Mouse (Mus musculus): ENCODE measurements at regions not wholly inside any gene's neighbourhood (a gene's known extent, or its start where the extent isn't known, plus 50 kb on each side); places are given as distances from the start of the nearest gene placed in this dataset.

GRCm38 (mm10) chr8:76038526-76038925 is 590.0 kb downstream of the Iqcm start:
- H3K4me1 ChIP-seq (ENCODE audit: insufficient read depth): no peaks in the 10 kb centered on the region
- ATAC-seq (ENCODE audit: insufficient read depth): no peak
- no peak for DNase-seq
- no peaks in the 10 kb centered on the region for H3K9me3 ChIP-seq (ENCODE audit: low read depth, low read length)
- no peak for TF ChIP-seq CTCF (IDR thresholded peaks at IDR 0.05; ENCODE audit: low read depth)
- H3K27ac ChIP-seq (ENCODE audit: low read depth): no peak overlapping the region
- H3K4me2 ChIP-seq: no peak overlapping the region
- WGBS: 61% methylated on average over 1 of the region's 1 CpGs
- H3K36me3 ChIP-seq (ENCODE audit: insufficient read depth): no peaks in the 10 kb centered on the region
- H3K9ac ChIP-seq: no peak overlapping the region
- no peak overlapping the region for H3K4me3 ChIP-seq (ENCODE audit: low read depth, low read length)
- no peaks in the 10 kb centered on the region for H3K27me3 ChIP-seq (ENCODE audit: insufficient read depth, low read length)

GRCm38 (mm10) chr8:76052003-76052402 is 603.5 kb downstream of the Iqcm start:
- Histone ChIP-seq H3K4me2 (no peak overlapping the region), H3K9me3 (ENCODE audit: low read depth, low read length) (no peaks in the 10 kb centered on the region)

GRCm38 (mm10) chr8:76067721-76068120 is 619.2 kb downstream of the Iqcm start:
- ATAC-seq (ENCODE audit: insufficient read depth): no peak

More at GRCm38 (mm10) chr8:76052003-76052402, 603.5 kb downstream of the Iqcm start:
- no peaks in the 10 kb centered on the region for H3K36me3 ChIP-seq (ENCODE audit: insufficient read depth)
- no peak overlapping the region for H3K27ac ChIP-seq (ENCODE audit: low read depth)
- no peak overlapping the region for H3K4me3 ChIP-seq (ENCODE audit: low read depth, low read length)
- H3K9ac ChIP-seq: no peak overlapping the region
- no peak for DNase-seq
- H3K27me3 ChIP-seq (ENCODE audit: insufficient read depth, low read length): no peaks in the 10 kb centered on the region
- TF ChIP-seq CTCF (IDR thresholded peaks at IDR 0.05; ENCODE audit: low read depth): no peak
- WGBS: 67% methylated on average over 4 of the region's 4 CpGs
- no peak for ATAC-seq (ENCODE audit: insufficient read depth)
- H3K4me1 ChIP-seq (ENCODE audit: insufficient read depth): no peaks in the 10 kb centered on the region

GRCm38 (mm10) chr8:76072671-76073351 is 624.3 kb downstream of the Iqcm start:
- Histone ChIP-seq H3K36me3 (ENCODE audit: insufficient read depth) (no peaks in the 10 kb centered on the region), H3K27ac (ENCODE audit: low read depth) (no peak overlapping the region), H3K4me3 (ENCODE audit: low read depth, low read length) (no peak overlapping the region), H3K4me2 (no peak overlapping the region), H3K4me1 (ENCODE audit: insufficient read depth) (no peaks in the 10 kb centered on the region), H3K9ac (no peak overlapping the region), H3K9me3 (ENCODE audit: low read depth, low read length) (no peaks in the 10 kb centered on the region), H3K27me3 (ENCODE audit: insufficient read depth, low read length) (no peaks in the 10 kb centered on the region)
- WGBS: 53% methylated on average over 3 of the region's 3 CpGs
- peak; percentile 5 for DNase-seq
- no peak for TF ChIP-seq CTCF (IDR thresholded peaks at IDR 0.05; ENCODE audit: low read depth)
- ATAC-seq (ENCODE audit: insufficient read depth): no peak

More at GRCm38 (mm10) chr8:76067721-76068120, 619.2 kb downstream of the Iqcm start:
- no peak overlapping the region for H3K27ac ChIP-seq (ENCODE audit: low read depth)
- H3K4me2 ChIP-seq: no peak overlapping the region
- H3K4me1 ChIP-seq (ENCODE audit: insufficient read depth): no peaks in the 10 kb centered on the region
- no peak overlapping the region for H3K4me3 ChIP-seq (ENCODE audit: low read depth, low read length)
- WGBS: 13% methylated on average over 2 of the region's 2 CpGs
- no peaks in the 10 kb centered on the region for H3K27me3 ChIP-seq (ENCODE audit: insufficient read depth, low read length)
- H3K9ac ChIP-seq: no peak overlapping the region
- DNase-seq: peak; percentile 80
- no peaks in the 10 kb centered on the region for H3K9me3 ChIP-seq (ENCODE audit: low read depth, low read length)
- TF ChIP-seq CTCF (IDR thresholded peaks at IDR 0.05; ENCODE audit: low read depth): peak; percentile 61
- no peaks in the 10 kb centered on the region for H3K36me3 ChIP-seq (ENCODE audit: insufficient read depth)

- H3K27me3 ChIP-seq (ENCODE audit: insufficient read depth, low read length): no peaks in the 10 kb centered on the region
- no peak overlapping the region for H3K27ac ChIP-seq (ENCODE audit: low read depth)
- H3K9me3 ChIP-seq (ENCODE audit: low read depth, low read length): no peaks in the 10 kb centered on the region
- H3K4me3 ChIP-seq (ENCODE audit: low read depth, low read length): no peak overlapping the region
- H3K9ac ChIP-seq: no peak overlapping the region
- DNase-seq: no peak
- 83% methylated on average over 4 of the region's 4 CpGs for WGBS
- no peak for ATAC-seq (ENCODE audit: insufficient read depth)
- no peaks in the 10 kb centered on the region for H3K4me1 ChIP-seq (ENCODE audit: insufficient read depth)
- H3K36me3 ChIP-seq (ENCODE audit: insufficient read depth): no peaks in the 10 kb centered on the region
- no peak for TF ChIP-seq CTCF (IDR thresholded peaks at IDR 0.05; ENCODE audit: low read depth)
- H3K4me2 ChIP-seq: no peak overlapping the region
These were observed 672.2 kb downstream of the Iqcm start for GRCm38 (mm10) chr8:76120587-76121145.

GRCm38 (mm10) chr8:76127486-76127885 is 679.0 kb downstream of the Iqcm start:
- H3K27ac ChIP-seq (ENCODE audit: low read depth): no peak overlapping the region
- TF ChIP-seq CTCF (IDR thresholded peaks at IDR 0.05; ENCODE audit: low read depth): no peak
- peak; percentile 38 for DNase-seq
- H3K4me3 ChIP-seq (ENCODE audit: low read depth, low read length): no peak overlapping the region
- no peak for ATAC-seq (ENCODE audit: insufficient read depth)
- H3K9ac ChIP-seq: no peak overlapping the region
- H3K27me3 ChIP-seq (ENCODE audit: insufficient read depth, low read length): no peaks in the 10 kb centered on the region
- no peaks in the 10 kb centered on the region for H3K9me3 ChIP-seq (ENCODE audit: low read depth, low read length)
- H3K4me1 ChIP-seq (ENCODE audit: insufficient read depth): no peaks in the 10 kb centered on the region
- H3K4me2 ChIP-seq: no peak overlapping the region
- H3K36me3 ChIP-seq (ENCODE audit: insufficient read depth): no peaks in the 10 kb centered on the region
- WGBS: 50% methylated on average over 2 of the region's 2 CpGs

- Histone ChIP-seq H3K4me3 (ENCODE audit: low read depth, low read length) (no peak overlapping the region), H3K9me3 (ENCODE audit: low read depth, low read length) (no peaks in the 10 kb centered on the region), H3K9ac (no peak overlapping the region), H3K27ac (ENCODE audit: low read depth) (no peak overlapping the region), H3K4me2 (no peak overlapping the region), H3K27me3 (ENCODE audit: insufficient read depth, low read length) (no peaks in the 10 kb centered on the region), H3K36me3 (ENCODE audit: insufficient read depth) (no peaks in the 10 kb centered on the region), H3K4me1 (ENCODE audit: insufficient read depth) (no peaks in the 10 kb centered on the region)
- no peak for TF ChIP-seq CTCF (IDR thresholded peaks at IDR 0.05; ENCODE audit: low read depth)
- 58% methylated on average over 4 of the region's 4 CpGs for WGBS
- no peak for ATAC-seq (ENCODE audit: insufficient read depth)
- DNase-seq: no peak
These were observed 688.7 kb downstream of the Iqcm start for GRCm38 (mm10) chr8:76137219-76137618.
